Mouse (Mus musculus) retina, postnatal 7 days (tissue): ENCODE data around the gene Vkorc1l1.
"Not testable (repeated sequence)": the region's sequence is repeated elsewhere in the genome, so short reads cannot be mapped to it uniquely, and the experiment has no call there.

Experiments used
- DNase-seq: peaks from one replicate; pipeline ENCODE4 v3.0.0-alpha.2; 2012; ENCODE audit warnings: low read depth, low spot score

Gene Vkorc1l1

GRCm38 (mm10) chr5:129941495-129942045 lies at the start of gene Vkorc1l1:
Vkorc1l1 (plus strand) TSS chr5:129941970.
- peak; percentile 98 for DNase-seq

GRCm38 (mm10) chr5:129895198-129896088 lies 46.3 kb upstream of the Vkorc1l1 start, which contains the start of gene Zbed5:
Zbed5 (plus strand) TSS chr5:129895723.
- DNase-seq: peak; percentile 82

GRCm38 (mm10) chr5:129898449-129898848 lies 43.3 kb upstream of the Vkorc1l1 start, which contains the start of gene Phkg1:
Phkg1 (minus strand) TSS chr5:129898549.
- DNase-seq: no peak

GRCm38 (mm10) chr5:129907775-129908174 lies 34.0 kb upstream of the Vkorc1l1 start:
- DNase-seq: no peak

- peak; percentile 74 for DNase-seq
These were observed 33.4 kb upstream of the Vkorc1l1 start, which contains the start of gene Nupr1l for GRCm38 (mm10) chr5:129908242-129908965. Nupr1l (plus strand) TSS chr5:129908540.

GRCm38 (mm10) chr5:129909147-129909546 lies 32.6 kb upstream of the Vkorc1l1 start:
- DNase-seq: no peak

GRCm38 (mm10) chr5:129909591-129909990 lies 32.2 kb upstream of the Vkorc1l1 start:
- no peak for DNase-seq

- peak; percentile 24 for DNase-seq
These were observed 27.7 kb upstream of the Vkorc1l1 start for GRCm38 (mm10) chr5:129914024-129914423.

GRCm38 (mm10) chr5:129915491-129915890 lies 26.3 kb upstream of the Vkorc1l1 start:
- DNase-seq: not testable (repeated sequence)

GRCm38 (mm10) chr5:129918065-129918651 lies 23.6 kb upstream of the Vkorc1l1 start:
- no peak for DNase-seq

- no peak for DNase-seq
These were observed 23.0 kb upstream of the Vkorc1l1 start for GRCm38 (mm10) chr5:129918752-129919151.

- DNase-seq: no peak
These were observed 22.4 kb upstream of the Vkorc1l1 start for GRCm38 (mm10) chr5:129919320-129919719.

- no peak for DNase-seq
These were observed 19.8 kb upstream of the Vkorc1l1 start for GRCm38 (mm10) chr5:129921972-129922371.

GRCm38 (mm10) chr5:129924820-129925452 lies 16.8 kb upstream of the Vkorc1l1 start:
- no peak for DNase-seq

GRCm38 (mm10) chr5:129925933-129926332 lies 15.8 kb upstream of the Vkorc1l1 start:
- DNase-seq: no peak

- no peak for DNase-seq
These were observed 11.6 kb upstream of the Vkorc1l1 start for GRCm38 (mm10) chr5:129929924-129930855.

- no peak for DNase-seq
These were observed 4.8 kb upstream of the Vkorc1l1 start for GRCm38 (mm10) chr5:129936941-129937340.

- no peak for DNase-seq
These were observed 1.5 kb upstream of the Vkorc1l1 start for GRCm38 (mm10) chr5:129940281-129940680.

GRCm38 (mm10) chr5:129940736-129941494 lies 855 bp upstream of the Vkorc1l1 start:
- DNase-seq: no peak
